Mouse (Mus musculus) layer of hippocampus, adult 18-20 months (tissue): ENCODE measurements around the gene Gda. TPM values are rescaled to one million over a fixed set of nuclear protein-coding genes. Genes with fewer than 3 reads are reported as not detected.
A peak's percentile ranks its signal among the peaks of the same experiment; 100 is the strongest.

ENCODE experiments used
- DNase-seq, 2 experiments: peaks; one replicate each; pipeline ENCODE4 v3.0.0; 2022; ENCODE audit warnings: low spot score in 2 of 2
- total RNA-seq, 2 experiments: library from RNA; stranded (reverse); gene quantifications; 2 replicates each; pipeline ENCODE4 v1.2.3; 2021

The Gda gene
- total RNA-seq, 2 experiments from 2014 or later, result 113 to 128 TPM

DNA sequence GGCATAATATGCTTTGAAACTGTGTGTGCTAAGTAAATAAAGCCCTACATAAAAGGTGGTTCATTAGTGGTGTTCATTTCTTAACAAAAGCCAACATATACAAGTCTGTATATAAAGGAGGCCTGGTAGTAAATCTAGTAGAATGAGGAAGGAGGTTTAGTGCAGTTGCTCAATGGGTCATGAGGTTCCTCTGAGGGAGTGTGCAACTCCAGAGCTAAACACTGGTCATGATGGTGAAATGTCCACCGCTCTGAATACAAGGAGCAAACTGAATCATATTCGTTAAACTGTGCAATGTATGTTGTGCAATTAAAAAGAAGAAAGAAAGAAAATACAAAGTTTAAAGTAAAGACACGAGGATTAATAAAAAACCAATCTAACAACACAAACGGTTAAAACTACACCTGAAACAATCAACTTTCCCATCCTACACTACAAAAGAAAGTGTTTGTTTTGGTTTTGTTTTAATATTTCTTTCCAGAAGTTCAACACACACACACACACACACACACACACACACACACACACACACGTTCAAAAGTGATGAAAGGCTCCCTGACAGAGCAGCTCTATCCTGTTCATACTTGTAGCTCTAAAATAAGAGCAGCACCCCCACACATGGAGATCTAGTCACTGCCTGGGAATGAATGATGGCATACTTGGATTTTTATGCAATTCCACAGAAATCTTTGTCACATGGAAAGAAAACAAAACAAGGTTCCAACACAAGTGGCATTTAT lies 11.9 kb downstream of the Gda start:
- no peak for DNase-seq

DNA sequence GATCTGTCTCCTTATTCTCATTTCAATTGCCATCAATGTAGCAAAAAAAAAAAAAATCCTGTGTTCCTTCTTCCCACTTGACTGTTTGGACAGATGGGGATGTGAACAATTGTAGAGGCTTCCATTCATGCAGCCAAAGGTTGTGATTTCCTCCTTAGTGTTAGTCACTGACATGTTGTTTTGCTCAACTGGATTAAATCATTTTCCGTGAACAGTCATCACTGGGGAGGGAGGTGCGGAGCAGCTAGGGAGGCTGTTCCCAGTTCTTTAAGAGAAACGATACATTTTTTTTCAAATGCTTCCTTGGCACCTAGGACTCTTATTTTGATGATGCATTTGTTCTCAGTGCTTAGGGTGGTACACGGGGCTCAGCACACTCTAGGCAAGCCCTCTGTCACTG lies 15.8 kb downstream of the Gda start:
- DNase-seq, result peak; percentile 44 to 62

GRCm38 (mm10) chr19:21441787-21442186 lies 31.5 kb downstream of the Gda start:
- no peak for DNase-seq

DNA sequence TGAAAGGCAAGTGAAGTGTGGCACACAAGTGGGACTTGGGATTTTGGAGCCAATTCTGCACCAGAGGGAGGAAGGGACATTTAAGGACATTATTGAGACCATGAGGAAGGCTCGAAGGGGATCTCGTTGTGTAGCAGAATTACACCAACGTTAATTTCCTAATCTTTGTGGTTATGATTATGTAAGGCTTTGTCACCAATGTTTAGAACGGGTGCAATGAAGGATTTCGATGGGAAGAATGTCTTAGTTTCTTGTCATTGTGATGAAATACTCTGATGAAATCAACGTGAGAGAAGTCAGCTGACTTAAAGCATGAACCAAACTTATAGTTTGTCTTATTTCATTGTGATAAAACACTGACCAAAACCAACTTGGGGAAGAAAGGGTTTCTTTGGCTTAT lies 32.4 kb downstream of the Gda start:
- DNase-seq, result no peak

DNA sequence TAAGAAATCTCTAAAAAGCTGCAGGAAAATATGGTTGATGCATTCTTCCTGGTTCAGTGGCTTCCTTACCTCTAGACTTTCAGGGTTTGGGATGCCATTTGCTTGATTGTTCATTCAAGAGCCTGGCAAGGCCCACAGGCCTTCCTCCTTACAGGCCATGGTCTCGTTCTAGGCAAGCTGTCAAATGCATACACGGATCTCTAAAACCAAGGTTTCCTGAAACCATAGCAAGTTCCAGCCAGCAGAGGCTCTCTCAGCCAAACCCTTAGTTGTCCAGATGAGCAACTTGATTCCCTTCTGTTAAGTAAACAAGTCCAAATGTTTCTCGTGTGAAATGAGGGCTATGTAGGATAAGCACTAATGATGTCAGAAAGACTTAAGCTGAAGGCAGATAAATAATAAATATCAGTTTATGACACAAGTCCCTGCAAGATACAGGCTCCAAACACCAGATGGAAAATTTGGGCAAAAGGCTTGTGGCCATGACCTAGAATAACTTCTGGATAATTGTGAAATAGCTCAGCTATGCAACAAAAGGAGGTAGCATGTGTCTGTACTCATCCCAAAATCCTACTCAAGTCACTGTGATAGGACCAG lies 34.0 kb downstream of the Gda start:
- peak in 1 of 2 experiments; percentile 13 for DNase-seq

GRCm38 (mm10) chr19:21436566-21436965 lies 36.7 kb downstream of the Gda start:
- DNase-seq, result no peak

DNA sequence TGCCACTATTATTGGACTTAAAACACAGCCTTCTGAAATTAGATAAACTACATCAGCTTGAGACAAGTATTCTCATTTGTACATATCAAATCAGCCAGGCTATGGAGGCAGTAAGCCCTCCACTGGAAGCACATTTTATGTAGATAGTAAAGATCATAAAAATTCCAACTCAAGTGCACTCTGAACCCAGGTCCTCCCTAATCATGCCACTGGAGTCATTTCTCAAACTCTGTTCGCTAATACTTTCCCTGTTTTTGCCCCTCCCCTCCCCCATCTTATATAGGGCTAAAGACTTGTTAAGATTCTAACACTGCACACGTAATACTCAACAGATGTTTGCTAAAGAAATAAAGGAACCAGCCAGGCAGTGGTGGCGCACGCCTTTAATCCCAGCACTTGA lies 39.9 kb downstream of the Gda start:
- no peak for DNase-seq

DNA sequence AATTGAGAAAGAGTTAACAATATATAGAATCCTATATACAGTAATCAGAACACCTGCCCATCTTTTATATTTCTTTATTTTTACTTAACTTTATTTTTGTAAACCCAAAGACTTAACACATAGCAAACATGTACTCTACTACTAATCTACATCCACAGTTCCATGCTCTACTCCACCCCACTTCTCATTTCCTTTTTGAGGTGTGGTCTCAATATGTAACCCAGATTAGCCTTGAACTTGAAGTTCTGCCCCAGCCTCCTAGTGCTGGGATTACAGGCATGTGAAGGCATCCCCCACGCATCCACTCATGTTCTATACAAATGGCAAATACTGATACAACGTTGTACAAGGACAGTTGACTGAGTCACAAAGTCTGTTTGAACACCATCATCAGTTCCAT lies 40.4 kb downstream of the Gda start:
- DNase-seq, result no peak

- no peak for DNase-seq
Measured at GRCm38 (mm10) chr19:21432286-21432685, 41.0 kb downstream of the Gda start.

DNA sequence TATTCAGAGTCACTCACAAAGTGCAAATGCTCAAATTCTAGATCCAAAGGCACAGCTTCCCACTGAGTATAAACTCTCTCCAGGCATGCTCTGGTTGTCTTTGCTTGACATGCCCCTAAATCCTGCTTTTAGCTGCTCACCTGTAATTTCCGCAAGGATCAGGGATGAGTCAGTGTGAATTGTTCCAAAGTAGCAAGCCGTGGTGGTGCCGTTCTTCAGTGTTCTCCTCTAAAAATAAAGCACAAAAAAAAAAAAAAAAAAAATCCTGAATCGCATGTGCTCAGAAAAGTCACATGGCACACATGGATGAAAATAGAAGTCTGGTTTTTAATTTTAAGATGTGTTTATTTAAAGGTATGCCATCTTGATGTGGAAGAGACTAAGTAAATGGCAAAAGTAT lies 47.9 kb downstream of the Gda start:
- no peak for DNase-seq

DNA sequence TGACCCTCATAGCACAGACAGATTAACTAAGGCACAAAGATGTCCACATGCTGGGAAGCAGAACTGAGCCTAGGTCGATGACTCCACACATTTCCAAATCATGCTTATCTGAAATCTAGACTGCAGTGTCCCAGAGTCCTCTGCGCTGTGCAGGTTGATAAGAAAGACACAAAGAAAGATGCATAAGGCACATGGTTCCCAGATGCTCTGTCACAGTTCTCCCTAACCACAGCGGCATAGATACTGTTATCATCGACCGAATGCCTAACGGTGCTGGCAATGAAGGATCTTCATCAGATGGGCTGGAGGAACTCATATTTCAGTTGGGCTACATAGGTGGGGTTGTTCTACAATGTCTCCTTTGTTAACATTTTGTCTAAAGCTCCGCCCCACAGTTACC lies 49.5 kb downstream of the Gda start:
- DNase-seq, result no peak

DNA sequence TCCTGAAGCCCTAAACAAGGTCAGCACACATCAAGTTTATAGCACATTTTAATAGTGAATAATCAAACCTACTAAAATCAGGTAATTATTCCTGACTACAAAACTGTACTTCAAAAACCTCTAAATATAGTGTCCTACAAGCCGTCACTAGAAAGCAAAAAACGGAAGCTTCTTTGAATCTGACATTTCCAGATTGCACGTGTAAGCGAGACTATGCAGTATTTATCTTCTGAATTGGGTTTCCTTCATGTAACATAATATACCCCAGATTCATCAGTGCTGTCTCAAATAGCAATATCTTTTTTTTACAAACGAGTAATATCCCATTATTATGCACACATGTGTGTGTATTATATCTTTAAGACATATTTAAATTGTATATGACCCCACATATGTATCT lies 54.8 kb downstream of the Gda start:
- no peak for DNase-seq

GRCm38 (mm10) chr19:21415377-21415776 lies 57.9 kb downstream of the Gda start:
- no peak for DNase-seq

- DNase-seq, result no peak
Measured at GRCm38 (mm10) chr19:21409178-21409577, 64.1 kb downstream of the Gda start.

DNA sequence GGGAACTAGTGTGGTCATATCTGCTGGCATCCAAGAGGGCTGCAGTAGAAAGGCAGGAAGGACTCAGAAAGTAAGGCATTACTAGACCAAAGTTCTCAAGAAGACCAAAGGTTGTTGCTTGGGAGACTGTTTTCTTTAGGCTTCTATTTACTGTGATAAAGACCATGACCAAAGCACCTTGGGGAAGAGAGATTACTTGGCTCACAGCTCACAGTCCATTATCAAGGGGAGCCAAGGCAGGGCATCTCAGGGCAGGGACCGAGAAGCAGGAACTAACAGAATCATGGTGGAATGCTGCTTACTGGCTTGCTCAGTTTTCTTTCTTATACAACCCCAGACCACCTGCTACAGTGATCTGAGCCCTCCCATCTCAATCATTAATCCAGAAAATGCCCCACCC lies 65.9 kb downstream of the Gda start:
- no peak for DNase-seq

DNA sequence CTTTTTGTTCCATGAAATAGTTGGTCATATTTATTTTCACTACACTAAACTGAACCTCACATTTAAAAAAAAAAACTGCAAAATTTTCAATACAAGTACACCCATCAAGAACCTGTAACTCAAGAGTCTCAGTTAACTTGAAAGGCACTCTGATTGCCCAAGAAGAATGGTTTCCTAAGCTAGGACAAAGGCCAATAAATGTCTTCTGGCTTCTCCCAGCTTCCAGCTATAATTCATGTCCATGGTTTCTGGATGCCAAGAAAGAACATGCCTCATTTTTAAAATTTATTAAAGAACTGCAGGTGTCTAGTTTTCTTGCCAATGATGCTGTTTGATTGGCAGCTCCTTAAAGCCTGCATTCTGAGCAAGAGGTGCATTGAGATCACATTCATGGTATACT lies 75.3 kb downstream of the Gda start:
- DNase-seq, result no peak

- no peak for DNase-seq
Measured at GRCm38 (mm10) chr19:21396364-21396763, 76.9 kb downstream of the Gda start.

GRCm38 (mm10) chr19:21390904-21391303 lies 82.3 kb downstream of the Gda start:
- no peak for DNase-seq

DNA sequence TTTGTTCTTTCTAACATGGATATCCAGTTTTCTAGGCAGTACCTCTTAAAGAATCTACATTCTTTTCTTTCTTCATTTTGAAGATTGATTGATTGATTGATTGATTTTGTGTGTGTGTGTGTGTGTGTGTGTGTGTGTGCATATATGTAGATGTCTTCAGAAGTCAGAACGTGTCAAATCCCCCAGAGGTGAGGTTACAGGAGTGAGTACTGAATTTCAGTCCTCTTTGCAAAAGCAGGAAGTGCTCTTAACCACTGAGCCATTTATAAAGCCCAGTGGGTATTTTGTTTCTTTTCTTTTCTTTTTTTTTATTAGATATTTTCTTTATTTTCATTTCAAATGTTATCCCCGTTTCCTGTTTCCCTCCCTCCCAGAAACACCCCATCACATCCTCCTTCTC lies 86.4 kb downstream of the Gda start:
- no peak for DNase-seq

DNA sequence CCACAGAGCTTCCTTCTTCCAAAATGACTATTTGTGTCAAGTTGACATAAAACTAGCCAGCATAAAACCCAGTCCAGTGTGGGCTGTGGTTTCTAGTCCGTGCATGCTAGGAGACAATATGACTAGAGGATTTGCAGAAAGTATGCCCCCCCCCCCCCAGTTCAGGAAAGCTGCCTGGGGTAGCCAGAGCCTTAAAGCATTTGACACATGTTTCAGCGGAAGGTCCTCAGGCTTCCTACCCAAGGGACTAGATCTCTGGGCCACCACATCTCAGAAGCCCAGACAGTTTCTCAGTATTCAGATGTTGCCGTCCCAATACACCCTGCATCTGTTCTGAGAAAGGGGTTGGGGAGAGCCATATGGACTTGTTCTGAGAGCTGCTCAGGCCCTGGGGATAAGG lies 89.0 kb downstream of the Gda start:
- no peak for DNase-seq

- DNase-seq, result no peak
Measured at GRCm38 (mm10) chr19:21383491-21384226, 89.6 kb downstream of the Gda start.

DNA sequence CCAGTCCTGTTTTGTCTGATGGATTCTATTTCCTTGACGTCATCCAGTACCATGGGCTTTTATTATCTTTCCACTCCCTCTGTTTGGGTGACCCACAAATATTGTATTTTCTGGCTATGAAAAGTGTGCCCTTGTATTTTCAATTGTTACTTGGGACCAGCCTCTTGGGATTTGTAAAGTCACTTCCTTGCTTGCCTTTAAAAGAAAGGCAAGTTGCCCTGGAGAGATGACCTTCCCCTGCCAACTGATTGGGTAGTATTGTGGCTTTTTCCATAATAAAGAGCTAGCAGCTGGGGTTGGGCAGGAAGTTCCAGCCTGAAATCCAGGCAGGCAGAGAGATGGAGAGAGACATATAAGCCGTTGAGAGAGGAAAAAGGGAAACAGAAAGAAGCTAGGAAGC lies 91.5 kb downstream of the Gda start:
- DNase-seq, result no peak

- DNase-seq, result peak in 1 of 2 experiments; percentile 53
Measured at GRCm38 (mm10) chr19:21379195-21379594, 94.0 kb downstream of the Gda start.
